Mouse (Mus musculus): ENCODE measurements at regions not wholly inside any gene's neighbourhood (a gene's known extent, or its start where the extent isn't known, plus 50 kb on each side); places are given as distances from the start of the nearest gene placed in this dataset.

DNA sequence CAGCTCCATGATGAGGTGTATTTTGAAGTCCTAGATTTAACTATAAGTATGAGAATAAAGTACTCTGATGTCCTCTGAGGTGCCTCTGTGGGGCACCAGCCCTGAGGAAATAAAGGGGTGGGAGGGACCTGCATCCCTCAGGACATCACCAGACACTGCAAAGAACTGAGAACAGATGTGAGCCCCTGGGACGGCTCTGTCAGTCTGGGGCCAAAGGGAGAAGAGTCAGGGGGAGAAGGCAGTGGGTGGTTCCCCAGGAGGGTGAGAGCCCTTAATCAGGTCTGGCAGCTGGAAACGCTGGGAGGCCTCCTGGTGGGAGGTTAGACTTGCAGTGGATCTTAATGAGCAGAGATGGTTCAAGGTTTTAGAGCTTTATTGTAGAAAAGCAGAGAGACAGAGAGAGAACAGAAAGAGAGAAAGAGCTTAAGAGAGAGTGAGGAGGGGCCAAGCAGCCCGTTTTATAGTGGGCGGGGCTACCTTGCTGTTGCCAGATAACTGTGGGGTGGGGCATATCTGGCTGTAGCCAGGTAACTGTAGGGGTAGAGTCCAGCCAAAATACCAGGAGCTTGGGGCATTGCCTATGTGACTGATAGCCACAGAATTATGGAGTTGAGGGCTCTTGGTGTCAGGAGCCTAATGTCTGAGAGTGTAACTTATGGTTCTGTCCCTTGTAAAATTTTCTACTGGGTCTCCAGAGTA is 97.3 kb upstream of the Tmtc4 start:
- DNase-seq (ENCODE audit: low spot score) = no peak

DNA sequence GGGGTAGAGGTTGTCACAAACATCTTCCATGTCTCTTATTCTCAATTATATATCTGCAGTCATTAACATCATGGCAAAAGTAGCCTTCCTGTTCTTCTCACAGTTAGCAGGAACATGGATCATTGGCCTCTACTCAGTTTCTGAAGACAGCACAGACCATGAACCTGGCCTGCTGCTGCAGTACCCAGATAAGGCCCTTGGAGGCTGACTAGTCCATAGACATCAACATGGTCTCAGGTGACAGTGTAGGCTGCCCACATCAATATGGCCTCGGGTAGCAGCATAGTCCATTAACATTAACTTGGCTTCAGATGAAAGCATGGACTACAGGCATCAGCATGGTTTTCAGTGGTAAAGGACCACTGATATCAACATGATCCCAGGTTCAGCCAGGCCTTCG is 95.9 kb upstream of the Tmtc4 start:
- DNase-seq (ENCODE audit: low spot score) = no peak

DNA sequence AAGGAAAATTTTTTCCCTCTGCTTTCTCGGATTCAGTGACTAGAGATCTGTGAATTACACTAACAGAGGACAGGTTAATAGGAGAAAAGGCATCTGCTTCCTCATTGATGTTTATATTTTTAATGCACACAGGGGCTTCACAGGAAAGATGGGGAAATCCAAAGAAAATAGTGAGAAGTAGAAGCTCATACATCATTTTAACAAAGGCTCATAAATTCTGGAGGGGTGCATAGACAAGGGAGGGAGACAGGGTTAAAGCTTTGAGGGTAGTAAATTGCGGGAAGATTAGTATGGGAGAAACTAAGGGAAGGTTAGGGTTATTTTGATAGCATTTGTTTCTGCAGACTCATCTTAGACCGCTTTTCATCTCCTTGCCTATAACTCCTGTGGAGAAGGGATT is 95.0 kb upstream of the Tmtc4 start:
- DNase-seq (ENCODE audit: low spot score) = no peak

DNA sequence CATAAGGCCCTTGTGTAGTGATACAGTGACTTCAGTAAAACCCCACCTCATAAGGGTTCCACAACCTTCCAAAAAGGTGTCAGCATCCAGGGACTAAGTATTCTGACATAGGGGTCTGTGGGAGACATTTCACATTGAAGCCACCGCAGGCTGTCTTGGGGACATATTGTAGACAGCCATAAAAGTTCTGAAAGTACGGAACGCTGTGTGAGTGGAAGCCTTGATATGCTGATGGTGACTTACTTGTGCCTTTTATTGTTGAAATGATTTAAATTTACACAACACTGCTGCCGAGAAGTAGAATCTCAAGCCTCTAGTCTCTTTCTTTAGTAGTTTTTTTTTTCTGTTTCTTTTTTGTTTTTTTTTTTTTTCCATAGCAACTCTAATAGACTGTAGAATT is 82.5 kb upstream of the Tmtc4 start:
- DNase-seq (ENCODE audit: low spot score) = no peak

DNA sequence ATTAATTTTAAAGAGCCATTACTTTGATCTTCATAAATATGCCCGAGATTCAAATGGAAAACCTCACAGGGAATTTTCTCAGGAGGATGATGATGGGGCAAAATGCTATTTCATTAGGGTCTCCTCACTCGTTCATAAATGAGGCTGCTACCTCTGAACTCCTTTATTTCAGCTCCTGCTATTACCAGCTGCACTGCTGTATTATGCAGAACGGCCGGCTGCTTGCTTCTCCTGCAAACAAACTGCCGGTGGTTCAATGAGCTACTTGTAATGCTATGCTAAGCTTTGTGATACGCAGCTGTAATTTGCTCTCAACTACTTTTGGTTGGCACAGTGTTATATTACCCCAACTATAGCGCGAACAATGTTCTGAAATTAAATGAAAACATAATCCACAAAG is 81.7 kb upstream of the Tmtc4 start:
- no peak for DNase-seq (ENCODE audit: low spot score)

DNA sequence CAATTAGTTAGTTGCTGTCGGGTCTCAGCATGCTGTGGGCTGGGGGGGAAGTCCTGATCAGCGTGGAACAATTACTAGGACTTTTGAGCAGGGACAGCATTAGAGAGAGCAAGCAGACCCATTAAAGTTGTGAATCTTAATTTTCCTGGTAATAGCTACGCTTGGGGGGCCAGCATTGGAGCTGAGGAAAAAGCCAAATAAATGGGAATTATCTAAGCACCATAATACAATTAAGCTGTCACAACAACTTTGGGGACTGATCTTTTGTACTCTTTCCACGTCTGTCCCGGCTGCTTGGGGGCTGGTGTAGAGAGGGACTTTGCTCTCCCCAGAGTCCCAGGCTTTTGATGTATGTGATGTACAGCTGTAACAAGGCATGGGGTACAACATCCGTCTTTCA is 81.3 kb upstream of the Tmtc4 start:
- no peak for DNase-seq (ENCODE audit: low spot score)

DNA sequence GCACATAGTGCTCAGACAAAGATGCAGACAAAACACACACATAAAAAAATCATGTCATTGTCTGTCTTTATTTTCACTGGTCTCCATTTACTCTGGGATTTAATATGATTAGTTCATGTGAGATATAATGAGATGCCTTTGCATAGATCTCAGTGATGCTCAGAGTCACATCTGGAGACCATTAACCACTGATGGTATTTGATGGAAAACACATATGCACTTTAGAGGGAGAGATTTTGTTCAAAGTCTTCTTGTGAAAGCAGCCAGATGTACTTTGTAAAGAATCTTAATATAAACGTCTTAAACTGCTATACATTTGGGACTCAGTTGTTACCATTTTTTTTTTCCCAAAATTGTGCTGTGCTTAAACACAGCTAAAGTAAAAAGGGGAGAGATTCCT is 79.1 kb upstream of the Tmtc4 start:
- no peak for DNase-seq (ENCODE audit: low spot score)

DNA sequence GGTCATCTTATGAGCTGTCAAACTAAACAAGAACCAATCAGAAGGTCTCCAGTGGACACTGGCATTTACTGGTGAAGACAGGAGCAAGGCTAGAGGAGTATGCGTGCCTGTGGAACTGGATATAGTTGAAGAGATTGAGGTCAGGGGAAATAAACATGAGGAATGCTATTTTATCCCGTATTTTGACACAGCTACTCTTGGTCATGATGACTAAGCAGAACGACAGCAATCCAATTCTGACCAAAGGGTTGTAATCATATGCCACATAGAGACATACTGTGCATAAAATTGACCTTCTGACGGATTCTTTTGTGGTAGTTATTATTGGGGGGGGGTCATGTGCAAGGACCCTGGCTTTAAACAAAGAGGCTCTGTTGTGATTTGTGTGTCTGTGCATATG is 73.1 kb upstream of the Tmtc4 start:
- DNase-seq (ENCODE audit: low spot score) = no peak

DNA sequence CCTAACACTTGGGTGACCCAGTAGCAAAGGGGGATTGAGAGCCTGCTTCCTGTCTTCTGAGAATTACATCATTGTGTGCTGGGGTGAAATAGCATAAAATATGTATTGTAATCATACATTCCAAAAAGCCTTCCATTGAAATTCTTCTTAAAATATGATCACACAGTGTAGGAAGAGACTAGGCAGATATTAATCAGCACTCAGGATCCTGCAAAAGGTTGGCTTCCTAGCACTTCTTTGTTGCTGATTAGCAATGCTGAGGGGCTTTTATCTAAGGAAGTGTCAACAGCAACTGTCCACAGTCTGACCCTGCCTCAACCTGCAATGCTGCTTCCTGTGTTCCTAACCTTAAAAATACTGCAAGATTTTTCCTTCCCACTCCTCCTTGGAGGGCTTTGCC is 64.6 kb upstream of the Tmtc4 start:
- no peak for DNase-seq (ENCODE audit: low spot score)

DNA sequence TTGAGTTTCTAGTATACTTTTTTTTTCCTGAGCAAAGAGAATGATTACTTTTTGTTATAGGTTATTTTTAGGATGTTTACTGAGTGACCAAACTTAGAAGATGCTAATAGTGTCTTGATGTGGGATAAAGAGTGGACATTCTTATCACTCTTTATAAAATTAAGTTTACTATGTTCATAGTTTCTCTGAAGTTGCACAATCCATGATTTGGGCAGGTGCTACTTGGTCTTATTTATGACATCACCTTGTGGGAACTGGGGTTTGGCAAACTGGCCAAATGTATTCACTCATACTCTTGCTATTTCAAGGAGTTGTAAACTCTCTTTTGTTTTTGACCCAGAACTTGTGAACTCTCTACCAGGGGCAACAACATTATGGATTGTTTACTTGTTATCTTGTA is 56.2 kb upstream of the Tmtc4 start:
- DNase-seq (ENCODE audit: low spot score) = no peak

DNA sequence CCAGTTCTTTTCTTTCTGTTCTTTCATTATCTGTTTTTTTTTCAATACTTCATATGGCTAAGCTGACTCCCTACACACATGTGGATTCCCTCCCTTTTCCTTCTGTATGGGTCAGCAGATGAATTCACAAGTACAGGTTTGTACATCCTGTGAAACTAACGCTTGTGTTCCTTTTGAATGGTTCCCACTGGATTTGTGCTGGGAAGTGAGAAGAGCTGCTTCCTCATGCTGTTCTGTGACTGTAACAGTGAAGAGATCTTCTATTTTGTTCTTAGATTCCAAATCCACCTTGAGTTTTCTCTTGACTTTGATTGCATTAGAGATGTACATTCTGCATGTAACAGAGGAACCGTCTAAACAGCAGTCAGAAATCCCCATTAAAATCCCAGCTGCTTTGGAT is 53.6 kb upstream of the Tmtc4 start:
- DNase-seq (ENCODE audit: low spot score) = no peak
